Mouse (Mus musculus): ENCODE results near the gene Skp2.

- TF ChIP-seq EP300 (IDR thresholded peaks at IDR 0.05; ENCODE audit: insufficient read depth, low read depth, low read length): no peak
- peak; percentile 55 for TF ChIP-seq POLR2A (IDR thresholded peaks at IDR 0.05; ENCODE audit: insufficient read depth, low read depth, low read length)
- TF ChIP-seq CTCF (IDR thresholded peaks at IDR 0.05): 0 out of 2 replicates have a peak, but pooled peaks have one; percentile 6
Observed at GRCm38 (mm10) chr15:9070912-9071555, 84.2 kb downstream of the Skp2 start, which contains the start of gene Nadk2.
